Mouse (Mus musculus): Measurements from ENCODE around the gene Slc11a1. TPM values are rescaled to one million over a fixed set of nuclear protein-coding genes. Genes with fewer than 3 reads are reported as not detected.

The Slc11a1 gene
- total and polyA plus RNA-seq, 2 experiments from 2014 or later, result 1.8 to 2.5 TPM

DNA sequence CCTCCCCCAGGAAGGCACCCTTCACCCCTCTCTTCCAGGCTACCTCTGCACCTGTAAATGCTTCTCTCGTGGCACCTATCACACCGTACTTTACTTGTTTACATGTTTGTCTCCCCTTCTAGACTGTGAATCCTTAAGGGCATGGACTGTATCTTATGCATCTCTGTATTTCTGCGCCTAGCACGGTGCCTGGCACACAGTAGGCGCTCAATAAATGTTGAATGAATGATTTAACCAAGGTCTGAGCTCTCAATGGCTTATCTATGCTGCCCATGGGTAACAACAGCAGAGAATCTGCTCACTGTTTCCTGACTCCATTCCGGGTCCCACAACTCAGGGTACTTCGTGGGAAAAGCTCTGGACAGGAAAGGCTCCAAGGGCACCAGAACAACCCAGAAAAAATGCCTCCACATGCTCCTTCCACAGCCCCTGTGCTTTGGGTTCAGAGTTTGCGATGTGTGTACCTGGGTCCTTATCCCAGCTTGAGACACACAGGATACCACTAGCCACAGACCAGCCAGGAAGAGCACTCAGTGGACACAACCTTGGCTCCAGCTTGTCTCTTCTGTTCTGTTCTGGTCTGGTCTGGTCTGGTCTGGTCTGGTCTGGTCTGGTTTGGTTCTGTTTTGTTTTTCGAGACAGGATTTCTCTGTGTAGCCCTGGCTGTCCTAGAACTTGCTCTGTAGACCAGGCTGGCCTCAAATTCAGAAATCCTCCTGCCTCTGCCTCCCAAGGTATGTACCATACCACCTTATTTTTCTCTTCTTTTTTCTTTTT, 21.4 kb upstream of the Slc11a1 start:
- Histone ChIP-seq H3K4me1 (ENCODE audit: control insufficient read depth, insufficient read depth) (0 out of 2 replicates have a peak, but pooled peaks cover 6% of the 10 kb centered on the region), H3K27me3 (ENCODE audit: control insufficient read depth, insufficient read depth, low read length) (no peaks in the 10 kb centered on the region), H3K9ac (replicated peaks; ENCODE audit: low read depth, low read length) (no peak overlapping the region), H3K36me3 (replicated peaks; ENCODE audit: control insufficient read depth, insufficient read depth, low read length) (peaks cover 48% of the 10 kb centered on the region), H3K4me3 (ENCODE audit: low read depth, low read length) (no peak overlapping the region), H3K27ac (ENCODE audit: low read depth) (no peak overlapping the region), H3K9me3 (replicated peaks; ENCODE audit: control insufficient read depth, low read length) (no peaks in the 10 kb centered on the region), H3K4me2 (ENCODE audit: low read depth, low read length) (no peak overlapping the region)
- no peak for DNase-seq (ENCODE audit: low spot score)
- TF ChIP-seq CTCF (IDR thresholded peaks at IDR 0.05; ENCODE audit: low read depth) (no peak), EP300 (IDR thresholded peaks at IDR 0.05; ENCODE audit: low read depth) (no peak)
- 86% methylated on average over 9 of the region's 9 CpGs for WGBS
- ATAC-seq (ENCODE audit: insufficient read depth, low read depth), result no peak

DNA sequence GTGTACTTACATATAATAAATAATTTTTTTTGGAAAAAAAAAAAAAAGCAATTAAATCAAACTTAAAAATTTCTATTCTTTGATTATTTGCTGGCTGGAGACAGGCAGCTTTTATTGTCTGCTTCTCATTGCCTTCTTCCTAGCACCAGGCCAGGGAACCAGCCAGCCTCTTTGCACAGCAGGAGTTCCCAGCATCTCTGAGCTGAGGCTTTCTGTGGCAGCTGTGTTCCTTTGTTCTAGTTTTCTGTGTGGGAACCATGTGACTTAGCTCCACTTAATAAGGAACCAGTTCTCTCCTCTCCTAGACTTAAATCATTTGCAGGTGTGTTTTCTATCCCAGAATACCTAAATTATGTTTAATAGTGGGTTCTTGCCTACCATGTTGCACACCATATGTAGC, 17.5 kb upstream of the Slc11a1 start:
- DNase-seq (ENCODE audit: low spot score), result no peak
- no peak for TF ChIP-seq CTCF (IDR thresholded peaks at IDR 0.05; ENCODE audit: low read depth)
- TF ChIP-seq EP300 (IDR thresholded peaks at IDR 0.05; ENCODE audit: low read depth), result no peak
- ATAC-seq (ENCODE audit: insufficient read depth, low read depth), result no peak

DNA sequence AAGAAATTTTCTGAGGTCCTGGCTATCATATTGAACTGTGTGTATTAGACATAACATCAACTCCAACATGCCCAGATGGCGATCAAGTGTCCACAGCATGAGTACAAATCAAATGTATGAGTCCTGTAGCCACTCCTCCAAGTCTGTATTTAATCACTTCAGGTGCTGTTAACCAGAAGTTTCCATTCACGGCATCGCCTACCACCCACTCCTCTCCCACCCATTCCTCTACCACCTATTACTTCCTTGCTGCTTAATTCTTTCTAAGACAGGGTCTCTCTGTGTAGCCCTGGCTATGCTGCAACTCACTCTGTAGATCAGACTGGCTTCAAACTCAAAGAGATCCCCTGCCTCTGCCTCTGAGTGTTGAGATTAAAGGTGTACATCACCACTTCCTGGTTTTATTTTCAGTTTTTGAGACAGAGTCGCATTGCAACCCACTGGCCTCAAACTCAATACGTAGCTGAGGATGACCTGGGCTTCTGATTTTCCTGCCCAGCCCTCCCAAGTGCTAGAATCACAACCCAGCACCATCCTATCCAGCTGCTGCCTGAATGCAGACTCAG, 15.0 kb upstream of the Slc11a1 start:
- DNase-seq (ENCODE audit: low spot score), result no peak
- no peak overlapping the region for H3K4me2 ChIP-seq (ENCODE audit: low read depth, low read length)
- H3K27ac ChIP-seq (ENCODE audit: low read depth), result no peak overlapping the region
- H3K4me3 ChIP-seq (ENCODE audit: low read depth, low read length), result no peak overlapping the region
- 74% methylated on average over 5 of the region's 5 CpGs for WGBS
- no peaks in the 10 kb centered on the region for H3K4me1 ChIP-seq (ENCODE audit: control insufficient read depth, insufficient read depth)
- no peaks in the 10 kb centered on the region for H3K36me3 ChIP-seq (replicated peaks; ENCODE audit: control insufficient read depth, insufficient read depth, low read length)
- no peaks in the 10 kb centered on the region for H3K9me3 ChIP-seq (replicated peaks; ENCODE audit: control insufficient read depth, low read length)
- H3K9ac ChIP-seq (replicated peaks; ENCODE audit: low read depth, low read length), result no peak overlapping the region
- no peaks in the 10 kb centered on the region for H3K27me3 ChIP-seq (ENCODE audit: control insufficient read depth, insufficient read depth, low read length)
- TF ChIP-seq CTCF (IDR thresholded peaks at IDR 0.05; ENCODE audit: low read depth) (no peak), EP300 (IDR thresholded peaks at IDR 0.05; ENCODE audit: low read depth) (no peak)
- ATAC-seq (ENCODE audit: insufficient read depth, low read depth), result no peak

More for the DNA sequence above, 17.5 kb upstream of the Slc11a1 start:
- no peak overlapping the region for H3K27ac ChIP-seq (ENCODE audit: low read depth)
- no peaks in the 10 kb centered on the region for H3K9me3 ChIP-seq (replicated peaks; ENCODE audit: control insufficient read depth, low read length)
- H3K4me1 ChIP-seq (ENCODE audit: control insufficient read depth, insufficient read depth), result no peaks in the 10 kb centered on the region
- no peak overlapping the region for H3K4me3 ChIP-seq (ENCODE audit: low read depth, low read length)
- no peaks in the 10 kb centered on the region for H3K27me3 ChIP-seq (ENCODE audit: control insufficient read depth, insufficient read depth, low read length)
- H3K4me2 ChIP-seq (ENCODE audit: low read depth, low read length), result no peak overlapping the region
- H3K9ac ChIP-seq (replicated peaks; ENCODE audit: low read depth, low read length), result no peak overlapping the region
- peaks cover 13% of the 10 kb centered on the region for H3K36me3 ChIP-seq (replicated peaks; ENCODE audit: control insufficient read depth, insufficient read depth, low read length)

DNA sequence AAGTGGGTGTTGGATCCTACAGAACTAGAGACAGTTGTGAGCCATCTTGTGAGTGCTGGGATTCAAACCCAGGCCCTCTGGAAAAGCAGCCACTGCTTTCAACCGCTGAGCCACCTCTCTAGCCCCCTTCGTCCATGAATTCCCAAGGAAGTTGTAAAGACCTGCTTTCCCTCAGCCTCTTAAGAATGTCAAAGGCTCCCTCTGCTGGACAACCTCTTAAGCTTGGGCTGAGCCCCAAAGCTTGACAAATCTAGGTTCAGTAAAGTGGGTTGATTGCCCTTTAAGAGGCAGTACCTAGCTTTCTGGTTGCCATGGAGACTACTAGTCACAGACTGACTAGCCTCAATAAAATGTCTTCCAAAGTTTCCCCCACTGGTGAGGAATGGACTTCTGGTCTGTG, 13.2 kb upstream of the Slc11a1 start, which contains the start of gene Catip:
Gene Catip, plus strand, starts transcription at position 297 of the 400 bp plus-strand sequence.
- DNase-seq (ENCODE audit: low spot score) (peak; percentile 86), ATAC-seq (ENCODE audit: insufficient read depth, low read depth) (peak; percentile 74)
- Histone ChIP-seq H3K4me3 (ENCODE audit: low read depth, low read length) (no peak within 1 kb of the TSS), H3K9me3 (replicated peaks; ENCODE audit: control insufficient read depth, low read length) (no peaks in the 10 kb centered on the region), H3K4me2 (ENCODE audit: low read depth, low read length) (no peak within 1 kb of the TSS), H3K36me3 (replicated peaks; ENCODE audit: control insufficient read depth, insufficient read depth, low read length) (no peaks in the 10 kb centered on the region), H3K27me3 (ENCODE audit: control insufficient read depth, insufficient read depth, low read length) (no peaks in the 10 kb centered on the region), H3K4me1 (ENCODE audit: control insufficient read depth, insufficient read depth) (no peaks in the 10 kb centered on the region), H3K9ac (replicated peaks; ENCODE audit: low read depth, low read length) (no peak within 1 kb of the TSS), H3K27ac (ENCODE audit: low read depth) (no peak within 1 kb of the TSS)
- 3% methylated on average over 2 of the region's 2 CpGs for WGBS
- TF ChIP-seq EP300 (IDR thresholded peaks at IDR 0.05; ENCODE audit: low read depth), result no peak
- TF ChIP-seq CTCF (IDR thresholded peaks at IDR 0.05; ENCODE audit: low read depth), result peak; percentile 92

DNA sequence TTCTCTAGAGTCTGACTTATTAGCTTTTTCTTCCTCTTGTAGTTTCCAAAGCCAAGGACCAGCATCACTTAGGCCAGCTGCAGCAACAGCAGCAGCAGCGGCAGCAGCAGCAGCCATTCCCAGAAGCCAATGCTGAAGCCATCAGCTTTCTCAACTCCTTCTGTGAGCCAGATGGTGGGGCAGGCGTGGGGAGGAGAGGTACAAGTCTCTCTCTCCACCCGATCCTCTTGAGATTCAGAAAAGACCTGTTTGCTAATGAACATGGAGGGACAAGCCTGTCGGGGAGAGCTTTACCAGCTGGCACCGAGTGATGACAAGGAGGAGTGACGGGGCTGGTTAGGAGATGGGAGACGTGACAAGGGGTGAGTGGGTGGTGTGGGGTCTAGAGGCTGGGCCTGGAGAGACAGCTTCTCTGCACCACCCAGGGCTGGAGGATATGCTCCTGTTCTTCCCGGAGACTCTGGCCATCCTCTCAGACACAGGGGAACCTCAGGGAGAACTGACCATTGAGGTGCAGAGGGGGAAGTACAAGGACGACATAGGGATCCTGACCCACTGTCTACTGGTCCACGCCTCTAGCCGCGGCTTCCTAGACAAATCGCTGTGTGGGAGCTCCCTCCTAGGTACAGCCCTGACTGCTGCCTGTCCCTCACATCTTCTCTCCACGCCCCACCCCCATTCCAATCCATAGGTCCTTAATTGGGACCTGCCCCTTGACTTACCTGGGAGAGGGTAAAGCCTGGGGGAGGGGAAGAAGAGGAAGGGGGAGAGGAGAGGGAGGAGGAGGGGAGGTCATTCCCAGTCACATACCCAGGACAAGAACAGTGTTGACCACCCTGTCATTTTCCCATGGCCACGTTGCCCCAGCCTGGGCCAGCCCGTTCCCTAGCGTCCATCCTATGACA, 12.4 kb upstream of the Slc11a1 start:
- ATAC-seq (ENCODE audit: insufficient read depth, low read depth) (no peak), DNase-seq (ENCODE audit: low spot score) (no peak)
- H3K9ac ChIP-seq (replicated peaks; ENCODE audit: low read depth, low read length), result no peak overlapping the region
- H3K27me3 ChIP-seq (ENCODE audit: control insufficient read depth, insufficient read depth, low read length), result no peaks in the 10 kb centered on the region
- H3K36me3 ChIP-seq (replicated peaks; ENCODE audit: control insufficient read depth, insufficient read depth, low read length), result no peaks in the 10 kb centered on the region
- no peak overlapping the region for H3K27ac ChIP-seq (ENCODE audit: low read depth)
- no peak overlapping the region for H3K4me2 ChIP-seq (ENCODE audit: low read depth, low read length)
- WGBS, result 49% methylated on average over 17 of the region's 17 CpGs
- no peak overlapping the region for H3K4me3 ChIP-seq (ENCODE audit: low read depth, low read length)
- TF ChIP-seq CTCF (IDR thresholded peaks at IDR 0.05; ENCODE audit: low read depth), result no peak
- TF ChIP-seq EP300 (IDR thresholded peaks at IDR 0.05; ENCODE audit: low read depth), result no peak
- H3K4me1 ChIP-seq (ENCODE audit: control insufficient read depth, insufficient read depth), result no peaks in the 10 kb centered on the region
- H3K9me3 ChIP-seq (replicated peaks; ENCODE audit: control insufficient read depth, low read length), result no peaks in the 10 kb centered on the region

Data from heart, postnatal 0 days (tissue).